Mouse (Mus musculus) adrenal gland (tissue): Measurements from ENCODE around the gene Atxn10.
"Not testable (repeated sequence)": the region's sequence is repeated elsewhere in the genome, so short reads cannot be mapped to it uniquely, and the experiment has no call there.

ENCODE experiments used
- intact Hi-C: fragments of 180-260 bp; cut with DNase I; formaldehyde crosslinking; loops from one replicate; pipeline ENCODE4 v1.15.1; 2025

Gene Atxn10

DNA sequence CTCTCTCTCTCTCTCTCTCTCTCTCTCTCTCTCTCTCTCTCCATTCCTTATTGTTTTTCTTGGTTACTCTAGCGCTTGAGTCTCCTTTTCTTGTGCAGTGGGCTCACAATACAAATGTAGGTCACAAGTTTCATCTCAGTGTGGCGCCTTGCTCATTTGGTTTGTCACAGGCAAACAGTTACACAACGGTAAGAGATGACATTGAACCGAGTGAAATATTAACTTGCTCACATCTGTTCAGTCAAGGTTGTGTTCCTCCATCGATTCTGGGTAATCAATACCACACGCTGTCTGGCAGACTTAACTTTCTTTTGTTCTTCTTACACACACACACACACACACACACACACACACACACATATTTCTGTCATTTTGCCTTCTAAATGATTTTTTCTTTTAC, 6.0 kb upstream of the Atxn10 start:
- intact Hi-C loops, result no loop called here

DNA sequence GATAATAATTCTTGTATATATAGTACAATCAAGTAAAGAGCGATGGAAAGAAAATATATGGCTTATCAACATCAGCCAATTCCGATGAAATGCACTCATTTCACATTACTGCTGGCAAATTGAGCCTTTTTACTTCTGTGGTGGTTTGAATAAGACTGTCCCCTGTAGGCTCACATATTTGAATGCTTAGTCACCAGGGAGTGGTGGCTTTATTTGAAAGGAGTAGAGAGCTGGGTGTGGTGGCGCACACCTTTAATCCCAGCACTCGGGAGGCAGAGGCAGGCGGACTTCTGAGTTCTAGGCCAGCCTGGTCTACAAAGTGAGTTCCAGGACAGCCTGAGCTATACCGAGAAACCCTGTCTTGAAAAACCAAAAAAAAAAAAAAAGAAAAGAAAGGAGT, 2.5 kb upstream of the Atxn10 start:
- intact Hi-C loops, result not testable (repeated sequence)

DNA sequence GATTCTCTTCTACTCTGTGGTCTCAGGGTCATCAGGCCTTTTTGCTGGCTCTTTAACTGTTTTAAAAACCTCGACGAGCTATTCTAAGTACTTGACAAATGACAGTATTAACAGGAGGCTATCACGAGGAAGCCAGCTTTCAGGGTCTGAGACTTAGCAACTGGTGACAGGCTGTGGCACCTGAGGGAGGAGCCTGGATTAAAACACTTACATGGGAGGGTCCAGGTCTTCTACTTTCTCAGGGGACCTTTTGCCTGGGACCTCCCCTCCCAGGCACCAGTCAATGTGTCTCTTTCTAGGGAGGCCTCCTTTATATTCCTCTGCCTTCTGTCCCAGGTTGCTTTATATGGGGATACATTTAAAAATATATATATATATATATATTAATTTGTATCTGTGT, 1.8 kb upstream of the Atxn10 start:
- intact Hi-C loops, result no loop called here

DNA sequence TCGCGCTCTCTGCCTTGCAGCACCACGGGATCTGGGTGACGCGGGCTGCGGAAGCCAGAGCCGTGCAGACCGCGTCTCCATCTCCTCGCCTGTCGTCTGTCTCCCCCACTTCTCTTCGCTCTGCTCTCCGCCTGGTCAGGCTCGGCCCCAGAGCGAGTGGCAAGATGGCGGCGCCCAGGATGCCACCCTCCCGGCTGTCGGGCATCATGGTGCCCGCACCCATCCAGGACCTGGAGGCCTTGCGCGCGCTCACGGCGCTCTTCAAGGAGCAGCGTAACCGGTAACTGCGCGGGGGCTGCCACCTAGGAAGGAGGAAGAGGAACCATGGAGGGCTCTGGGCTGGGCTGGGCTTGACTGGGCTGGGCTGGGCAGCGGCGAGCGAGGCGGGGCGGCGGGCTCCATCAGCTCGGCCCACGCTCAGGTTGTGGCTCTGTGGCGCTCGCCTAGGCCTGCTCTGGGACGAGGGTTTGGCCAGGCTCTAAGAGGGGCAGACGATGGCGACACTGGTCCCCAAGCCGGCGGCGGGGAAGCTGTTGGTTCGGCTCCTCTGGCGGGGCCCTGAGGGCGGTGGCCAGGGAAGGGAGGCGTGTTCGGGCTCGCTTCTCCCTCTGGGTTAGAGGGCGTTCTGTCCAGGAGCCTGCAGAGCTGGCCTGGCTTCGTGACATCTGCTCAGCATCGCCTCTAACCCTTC, 401 bp downstream of the Atxn10 start:
- intact Hi-C loops, result no loop called here

DNA sequence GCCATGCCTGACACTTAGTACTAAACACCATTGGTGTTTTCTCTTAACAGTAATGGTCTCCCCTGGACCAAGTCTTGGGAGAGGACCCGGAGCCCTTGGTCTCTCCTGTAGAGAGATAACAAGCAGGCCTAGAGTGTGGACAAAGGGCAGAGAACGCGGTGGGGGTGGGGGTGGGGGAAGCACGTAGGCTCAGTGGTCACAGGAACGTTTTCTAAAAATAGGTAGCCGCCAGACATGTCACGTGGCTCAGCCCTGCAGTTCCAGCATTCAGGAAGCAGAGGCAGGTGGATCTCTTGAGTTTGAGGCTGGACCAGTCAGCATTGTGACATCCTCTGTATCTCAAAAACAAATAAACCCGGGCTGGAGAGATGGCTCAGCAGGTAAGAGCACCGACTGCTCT, 1.2 kb downstream of the Atxn10 start:
- intact Hi-C loops, result no loop called here

DNA sequence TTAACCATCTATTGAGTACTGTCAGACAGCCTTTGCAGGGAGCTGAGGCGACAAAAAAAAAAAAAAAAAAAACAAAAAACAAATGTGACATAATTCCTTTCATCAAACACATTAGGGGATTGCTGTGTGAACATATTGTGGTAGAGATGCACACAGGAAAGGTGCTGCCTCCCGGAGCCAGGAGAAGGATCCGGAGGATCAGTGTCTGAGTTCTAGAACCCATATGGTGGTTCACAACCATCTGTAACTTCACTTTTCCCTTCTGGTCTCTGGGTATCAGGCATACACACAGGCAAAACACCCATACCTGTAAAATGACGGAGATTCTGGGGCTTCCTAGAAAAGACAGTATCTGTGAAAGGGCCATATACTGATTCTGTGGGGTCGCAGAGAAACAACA, 1.9 kb downstream of the Atxn10 start:
- intact Hi-C loops, result no loop called here

DNA sequence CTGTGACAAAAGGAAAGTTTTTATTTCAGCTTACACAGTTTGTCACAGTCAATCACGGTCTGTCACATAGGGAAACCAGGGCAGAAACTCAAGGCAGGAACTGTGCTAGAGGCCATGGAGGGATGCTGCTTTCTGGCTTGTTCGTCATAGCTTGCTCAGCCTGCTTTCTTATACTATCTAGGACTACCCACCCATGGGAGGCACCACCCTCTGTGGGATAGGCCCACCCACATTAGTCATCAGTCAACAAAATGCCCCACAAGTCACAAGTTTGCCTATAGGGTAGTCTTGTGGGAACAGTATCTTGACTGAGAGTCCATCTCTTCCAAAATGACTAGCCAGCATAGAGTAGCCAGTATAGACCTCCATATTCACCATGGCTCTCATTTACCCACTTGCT, 6.2 kb downstream of the Atxn10 start:
- intact Hi-C loops, result no loop called here

DNA sequence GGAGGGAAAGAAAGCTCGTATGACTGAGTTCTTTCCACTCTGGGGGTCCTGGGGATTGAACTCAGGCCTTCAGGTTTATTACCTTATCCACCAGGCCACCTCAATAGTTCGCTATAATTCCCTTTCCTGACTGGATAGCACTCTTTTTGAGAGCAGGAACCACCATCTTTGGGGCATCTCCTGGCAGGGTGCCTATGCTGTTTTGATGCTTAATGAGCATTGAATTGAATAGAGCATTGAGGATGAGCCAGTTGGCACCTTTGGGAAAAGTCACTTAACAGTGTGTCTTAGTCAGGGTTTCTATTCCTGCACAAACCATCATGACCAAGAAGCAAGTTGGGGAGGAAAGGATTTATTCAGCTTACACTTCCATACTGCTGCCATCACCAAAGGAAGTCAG, 8.6 kb downstream of the Atxn10 start:
- intact Hi-C loops, result no loop called here

DNA sequence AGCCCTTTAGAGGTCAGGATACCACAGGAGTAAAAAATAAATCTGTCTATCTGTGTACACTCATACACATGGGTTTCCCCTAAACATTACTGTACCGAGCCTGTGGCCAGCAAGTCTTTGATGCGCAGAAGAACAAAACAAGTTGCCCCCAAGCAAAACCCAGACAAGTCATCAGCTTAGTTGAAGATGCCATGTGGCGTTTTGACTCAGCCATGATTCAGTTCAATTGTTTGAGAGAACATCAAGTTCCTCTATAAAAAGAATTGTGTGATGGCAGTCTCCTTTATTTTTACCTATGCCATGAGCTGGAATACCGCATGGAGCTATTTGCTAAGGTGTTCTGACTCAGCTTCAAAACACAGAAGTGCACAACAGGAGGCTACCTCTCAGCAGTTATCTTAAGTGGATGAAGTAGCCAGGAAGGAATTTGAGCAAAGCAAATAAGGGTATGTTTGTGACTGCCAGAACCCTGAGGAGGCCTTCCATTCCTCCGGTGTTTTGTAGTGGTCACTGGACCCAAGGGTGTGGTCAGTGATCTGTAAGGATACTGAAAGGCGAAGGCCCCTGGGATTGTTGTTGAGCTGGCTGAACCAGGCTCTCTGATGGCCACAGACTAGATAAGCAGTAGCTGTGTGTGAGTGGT, 11.1 kb downstream of the Atxn10 start:
- intact Hi-C loops, result no loop called here

DNA sequence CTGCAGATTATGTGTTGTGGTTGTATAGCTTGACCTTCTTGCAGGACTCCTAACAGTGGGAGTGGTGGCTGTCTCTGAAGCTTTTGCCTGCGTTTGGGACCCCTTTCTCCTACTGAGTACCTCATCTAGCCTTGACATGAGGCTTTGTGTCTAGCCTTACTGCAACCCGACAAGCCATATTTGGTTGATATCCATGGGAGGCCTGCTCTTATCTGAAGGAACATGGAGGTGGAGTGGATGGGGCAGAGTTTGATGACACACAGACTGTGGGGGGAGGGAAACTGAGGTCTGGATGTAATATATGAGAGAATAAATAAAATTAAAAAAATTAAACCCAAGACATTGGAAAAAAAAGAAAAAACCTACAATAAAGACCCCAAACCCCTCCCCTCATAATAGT, 14.1 kb downstream of the Atxn10 start:
- intact Hi-C loops, result no loop called here

DNA sequence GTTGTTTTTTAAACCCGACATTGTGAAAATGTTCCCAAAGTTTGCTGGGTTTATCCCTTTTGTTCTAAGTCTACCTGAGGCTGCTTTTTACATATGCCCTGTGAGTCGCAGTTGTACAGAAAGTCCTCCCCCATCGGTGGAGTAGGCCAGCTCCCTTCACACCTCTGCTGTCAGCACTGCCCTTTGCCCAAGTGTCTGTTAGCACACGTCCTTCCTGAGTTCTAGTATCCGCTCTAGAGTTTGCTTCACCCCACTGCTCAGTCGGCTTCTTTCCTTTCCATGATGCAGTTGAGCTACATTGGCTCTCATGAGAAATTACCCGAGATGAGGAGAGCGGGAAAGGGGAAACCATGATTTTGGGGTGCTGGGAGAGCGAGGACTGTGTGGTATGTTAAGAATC, 18.0 kb downstream of the Atxn10 start:
- intact Hi-C loops, result no loop called here

DNA sequence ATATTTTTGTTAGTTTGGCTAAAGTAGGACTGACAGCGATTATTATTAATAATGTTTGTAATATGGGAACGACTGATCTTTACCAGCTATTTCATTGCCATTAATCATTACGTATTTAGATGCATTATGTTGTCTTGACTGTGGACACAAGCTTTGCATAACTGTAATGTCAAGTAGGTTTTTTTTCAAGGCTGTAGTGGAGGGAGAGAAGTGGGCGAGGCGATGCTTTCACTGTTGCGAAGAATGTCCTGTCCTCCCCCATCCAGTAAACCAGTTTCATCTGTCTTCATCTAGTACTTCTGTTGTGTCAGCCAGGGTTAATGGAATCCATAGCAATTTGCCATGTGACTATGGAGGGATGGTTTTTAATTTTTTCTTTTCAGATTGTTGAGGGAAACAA, 20.1 kb downstream of the Atxn10 start:
- intact Hi-C loops, result no loop called here

DNA sequence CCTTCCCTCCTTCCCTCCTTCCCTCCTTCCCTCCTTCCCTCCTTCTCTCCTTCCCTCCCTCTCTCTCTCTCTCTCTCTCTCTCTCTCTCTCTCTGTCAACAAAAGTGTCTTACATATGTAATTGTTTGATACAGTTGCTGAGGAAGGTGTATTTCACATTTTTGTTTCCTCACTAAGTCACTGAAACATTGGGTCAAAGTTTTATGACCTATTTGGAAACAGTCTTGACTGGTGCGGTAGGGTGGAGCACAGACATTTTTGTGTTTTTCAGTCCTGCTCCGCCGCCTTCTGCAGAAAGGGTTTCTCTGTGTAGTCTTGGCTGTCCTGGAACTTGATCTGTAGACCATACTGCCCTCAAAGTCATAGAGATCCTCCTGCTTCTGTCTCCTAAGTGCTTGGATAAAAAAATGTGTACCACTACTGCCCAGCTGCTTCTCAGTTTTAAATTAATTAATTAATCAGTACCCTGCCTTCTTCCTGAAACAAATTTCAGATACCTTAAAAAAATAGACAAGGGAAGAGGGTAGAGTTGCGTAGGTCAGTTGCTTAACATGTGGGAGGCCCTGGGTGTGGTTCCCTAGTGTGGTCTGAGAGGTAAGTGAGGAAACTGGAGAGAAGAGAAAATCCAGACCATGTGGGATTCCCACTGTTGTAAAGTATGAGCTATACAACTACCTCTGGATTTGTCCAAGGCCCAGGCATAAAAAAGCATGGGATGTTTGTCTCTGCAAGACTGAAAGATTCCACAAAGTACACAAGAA, 21.6 kb downstream of the Atxn10 start:
- intact Hi-C loops, result no loop called here

DNA sequence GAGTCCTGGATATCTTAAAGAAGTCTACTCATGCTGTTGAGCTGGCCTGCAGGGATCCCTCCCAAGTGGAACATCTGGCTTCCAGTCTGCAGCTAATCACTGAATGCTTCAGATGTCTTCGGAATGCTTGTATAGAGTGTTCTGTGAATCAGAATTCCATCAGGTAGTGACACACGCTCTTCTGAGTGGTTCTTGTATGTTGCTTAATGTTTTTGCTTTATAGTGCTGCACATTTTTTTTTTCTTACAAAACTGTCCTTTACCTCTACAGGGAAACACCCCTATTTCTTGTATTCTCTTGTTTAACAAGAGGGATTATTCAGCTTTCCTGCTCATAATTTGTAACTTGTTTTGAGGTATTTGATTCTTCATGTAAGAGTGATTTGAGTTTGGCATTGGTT, 23.4 kb downstream of the Atxn10 start:
- intact Hi-C loops, result no loop called here

DNA sequence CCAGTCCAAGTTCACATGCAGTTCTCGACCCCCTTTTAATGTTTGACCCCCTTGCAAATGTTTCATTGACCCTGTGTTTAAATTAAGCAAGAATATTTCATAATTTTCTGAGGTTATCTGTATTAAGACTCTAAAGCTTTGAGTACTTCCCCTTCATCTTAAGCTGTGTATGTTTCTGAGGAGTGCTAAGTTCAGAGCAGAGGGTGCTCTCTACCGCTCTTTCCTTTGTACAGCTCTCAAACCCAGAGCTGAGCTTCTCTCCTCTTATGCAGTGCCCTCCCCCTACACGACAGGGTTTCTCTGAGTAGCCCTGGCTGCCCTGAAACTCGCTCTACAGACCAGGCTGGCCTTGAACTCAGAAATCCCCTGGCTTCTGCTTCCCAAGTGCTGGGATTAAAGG, 23.9 kb downstream of the Atxn10 start:
- intact Hi-C loops, result no loop called here

DNA sequence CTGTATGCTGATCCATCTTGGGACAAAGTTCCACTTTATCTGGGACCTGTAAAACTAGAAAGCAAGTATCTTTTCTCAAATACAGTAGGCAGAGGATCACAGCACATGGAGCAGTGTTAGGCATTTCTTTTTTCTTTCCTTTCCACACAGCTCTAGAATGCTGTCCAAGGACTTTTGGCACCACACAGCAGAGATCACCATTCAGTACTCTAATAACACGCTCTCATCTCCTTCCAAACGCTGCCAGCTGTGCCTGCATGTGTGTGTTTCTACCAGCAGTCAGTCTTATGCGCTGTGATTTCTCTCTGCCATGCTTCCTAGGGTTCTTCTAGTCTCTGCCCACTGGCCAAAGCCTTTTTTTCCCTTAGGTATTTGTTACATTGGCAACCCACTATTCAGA, 28.3 kb downstream of the Atxn10 start:
- intact Hi-C loops, result no loop called here

DNA sequence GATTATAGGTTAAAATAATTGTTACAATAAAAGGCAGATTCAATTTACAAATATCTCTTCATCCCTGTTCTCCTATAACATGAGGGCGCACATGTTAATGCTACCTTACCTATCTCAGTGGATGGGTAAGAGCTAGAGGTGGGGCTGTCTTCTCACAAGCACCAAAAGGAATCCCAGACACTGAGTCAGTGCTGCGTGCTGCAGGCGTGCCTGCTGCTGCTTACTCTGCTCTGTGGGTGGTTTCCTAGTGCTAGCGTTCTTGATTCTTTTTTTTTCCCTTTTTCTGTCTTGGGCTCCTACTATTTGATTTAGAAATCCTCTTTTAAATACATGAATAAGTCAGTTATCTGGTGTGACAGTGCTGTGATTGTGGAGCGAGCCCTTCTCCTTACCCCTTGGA, 30.9 kb downstream of the Atxn10 start:
- intact Hi-C loops, result no loop called here

DNA sequence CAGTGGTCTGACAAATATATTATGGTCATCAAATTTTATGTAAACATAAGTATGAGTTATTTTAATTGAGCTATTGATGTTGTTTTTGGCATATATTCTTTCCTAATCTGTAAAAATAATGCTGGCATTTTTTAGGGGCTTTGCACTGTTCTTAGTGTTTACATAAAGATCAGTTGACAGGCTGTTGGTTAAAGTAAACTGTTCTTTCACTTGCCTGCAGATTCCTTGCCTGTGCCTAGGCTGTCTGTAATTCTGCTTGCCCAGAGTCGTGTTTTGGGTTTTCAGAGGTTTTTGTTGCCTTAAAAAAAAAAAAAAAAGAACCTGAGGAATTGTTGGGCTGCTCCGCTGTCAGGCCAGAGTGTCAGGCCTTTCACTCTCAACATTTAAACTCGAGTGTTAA, 33.7 kb downstream of the Atxn10 start:
- intact Hi-C loops, result no loop called here

DNA sequence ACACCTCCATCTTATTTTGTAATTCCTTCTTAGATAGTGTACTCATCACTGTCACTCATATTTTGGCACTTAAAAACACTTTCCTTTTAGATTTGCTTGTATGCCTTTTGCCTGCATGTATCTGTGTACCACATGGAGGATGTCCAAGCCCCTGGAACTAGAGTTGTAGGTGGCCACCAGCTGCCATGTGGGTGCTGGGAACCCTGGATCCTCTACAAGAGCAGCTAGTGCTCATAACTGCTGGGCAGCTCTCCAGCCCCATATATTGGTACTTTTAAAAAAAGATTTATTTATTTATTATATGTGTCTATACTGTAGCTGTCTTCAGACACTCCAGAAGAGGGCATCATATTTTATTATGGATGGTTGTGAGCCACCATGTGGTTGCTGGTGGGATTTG, 37.1 kb downstream of the Atxn10 start:
- intact Hi-C loops, result no loop called here

DNA sequence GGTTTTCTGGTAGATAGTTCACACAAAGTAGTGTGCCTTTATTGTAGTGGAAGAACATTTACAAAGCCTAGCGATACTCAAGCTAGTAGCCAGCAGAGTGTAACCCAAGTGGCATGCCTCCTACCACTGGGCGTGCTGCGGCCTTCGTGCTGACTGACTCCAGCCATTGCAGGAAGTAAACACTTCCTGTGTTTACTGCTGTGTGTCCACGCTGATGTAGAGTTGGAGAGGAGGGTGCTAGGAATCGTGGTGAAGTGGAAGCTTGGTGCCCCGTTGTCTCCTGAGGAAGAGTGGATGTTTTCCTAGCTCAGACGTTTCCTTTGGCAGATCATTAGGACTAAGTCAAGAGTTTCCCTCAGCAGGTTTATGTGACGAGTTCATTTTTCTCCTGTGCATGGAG, 47.4 kb downstream of the Atxn10 start:
- intact Hi-C loops, result no loop called here

DNA sequence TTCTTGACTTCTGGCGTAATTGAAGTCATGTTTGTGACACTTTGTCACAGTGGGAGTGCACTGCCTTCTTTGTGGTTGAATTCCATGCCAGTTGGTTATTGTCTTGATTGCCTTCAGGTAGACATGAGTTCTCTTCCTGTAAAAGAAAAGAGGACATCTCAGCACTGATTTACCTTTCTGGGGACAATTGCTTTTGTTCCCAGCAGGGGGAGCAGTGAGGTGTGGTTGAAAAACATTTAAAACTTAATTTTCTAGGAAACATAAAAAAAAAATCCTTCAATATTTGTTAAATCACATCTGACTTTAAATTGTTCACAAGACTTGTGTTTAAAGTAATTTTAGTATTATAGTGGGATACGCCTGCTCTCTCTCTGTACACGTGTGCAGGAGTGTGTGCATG, 52.7 kb downstream of the Atxn10 start:
- intact Hi-C loops, result loop anchor here (2.0 kb wide), 1 partner anchor 194 kb away; the partner anchor contains the start of gene Wnt7b

DNA sequence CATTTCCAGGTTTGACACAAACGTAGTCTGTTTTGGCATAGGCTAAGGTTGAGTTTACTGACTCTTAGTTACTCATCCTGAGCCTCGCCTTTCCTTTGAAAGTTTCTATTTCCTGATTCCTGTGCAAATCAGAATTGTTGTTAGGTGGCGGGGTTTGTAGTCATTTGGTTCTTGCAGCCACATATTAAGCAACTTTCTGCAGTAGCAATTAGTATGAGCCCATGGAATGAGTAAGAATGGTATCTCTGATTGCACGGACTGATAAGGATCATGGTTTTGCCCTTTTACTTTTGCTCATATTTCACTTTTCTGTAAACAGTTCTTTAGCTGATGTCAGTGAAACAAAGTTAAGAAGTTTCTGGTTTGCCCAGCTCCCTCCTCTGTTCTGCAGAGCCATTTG, 53.9 kb downstream of the Atxn10 start:
- intact Hi-C loops, result loop anchor here (2.0 kb wide), 1 partner anchor 193 kb away; the partner anchor contains the start of gene Wnt7b

DNA sequence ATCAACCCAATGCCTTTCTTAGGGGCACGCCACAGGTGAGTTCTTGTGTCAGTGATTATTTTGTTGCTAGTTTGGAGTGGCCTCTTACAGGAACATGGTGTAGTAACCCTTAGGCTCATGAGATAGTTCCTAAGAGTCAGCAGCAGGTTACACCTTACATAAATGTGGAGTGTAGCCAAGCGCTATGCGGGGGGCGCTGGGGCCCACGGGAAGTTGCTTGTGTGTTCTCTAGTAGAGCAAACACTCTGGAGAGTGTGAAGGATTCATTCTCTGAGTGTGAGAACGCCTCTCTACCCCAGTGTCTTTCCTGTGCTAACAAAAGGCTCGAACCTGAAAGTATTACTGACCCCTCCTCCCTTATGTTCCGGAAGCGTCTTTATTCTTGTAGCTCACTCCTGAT, 59.3 kb downstream of the Atxn10 start:
- intact Hi-C loops, result no loop called here
